Comparison of ENCODE assay signal across 8 mouse cellular contexts in the genomic region with DNA sequence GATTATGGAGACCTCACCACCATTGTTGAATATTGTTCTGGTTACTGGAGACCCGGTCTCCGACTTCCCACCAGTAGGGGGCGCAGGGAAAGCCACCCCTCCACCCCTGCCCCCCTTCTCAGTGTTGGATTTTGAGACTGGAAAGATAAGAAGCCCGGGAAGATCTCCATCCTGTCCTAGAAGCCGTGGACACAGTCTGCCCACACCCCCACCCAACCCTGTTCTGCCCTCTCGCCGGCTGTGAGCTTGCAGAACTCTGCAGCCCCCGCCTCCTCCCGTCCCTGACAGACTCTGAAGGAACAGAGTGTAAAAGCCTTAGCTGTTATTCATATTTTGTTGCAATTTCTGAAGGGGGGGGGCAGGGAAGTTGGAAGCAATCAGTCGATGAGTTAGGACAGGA. TPM values are rescaled to one million over a fixed set of nuclear protein-coding genes. Genes with fewer than 3 reads are reported as not detected.
DNase-seq lines count a peak whose midpoint lies in the region; ATAC-seq and TF ChIP-seq lines count a peak whose summit lies in the region.

No protein-coding gene starts in this region.

- H3K4me1 ChIP-seq in forebrain, embryonic 12.5 days, result peaks cover 56% of the 10 kb centered on the region
- H3K4me1 ChIP-seq in hindbrain, embryonic 14.5 days (replicated peaks; ENCODE audit: control insufficient read depth, insufficient read depth, low read length), result peaks cover 34% of the 10 kb centered on the region
- H3K4me1 ChIP-seq in liver, embryonic 11.5 days (replicated peaks; ENCODE audit: control insufficient read depth, insufficient read depth, low read length), result peaks cover 44% of the 10 kb centered on the region
- H3K4me1 ChIP-seq in midbrain, postnatal 0 days (ENCODE audit: insufficient read depth, low read length), result peaks cover 11% of the 10 kb centered on the region; the same call in 1 of the 2 replicates

- no peak overlapping the region for H3K4me3 ChIP-seq in forebrain, embryonic 12.5 days (replicated peaks)
- H3K4me3 ChIP-seq in hindbrain, embryonic 14.5 days (replicated peaks; ENCODE audit: low read length), result no peak overlapping the region
- 0 out of 2 replicates have a peak overlapping the region, but pooled peaks have one; percentile 3 for H3K4me3 ChIP-seq in liver, embryonic 11.5 days (ENCODE audit: low read depth, low read length)
- no peak overlapping the region for H3K4me3 ChIP-seq in midbrain, postnatal 0 days (ENCODE audit: low read depth, low read length)

- peak overlapping the region; percentile 80 for H3K27ac ChIP-seq in forebrain, embryonic 12.5 days
- H3K27ac ChIP-seq in hindbrain, embryonic 14.5 days, result peak overlapping the region; percentile 68
- H3K27ac ChIP-seq in liver, embryonic 11.5 days (ENCODE audit: low read depth, low read length), result peak overlapping the region; percentile 73
- no peak overlapping the region for H3K27ac ChIP-seq in midbrain, postnatal 0 days (ENCODE audit: low read depth, low read length)

- peak; percentile 60 for DNase-seq in cerebellum, adult 9-11 months
- no peak for DNase-seq in cerebellum, adult 9-10 months
- peak; percentile 70 for DNase-seq in hindbrain, embryonic 14.5 days (ENCODE audit: low spot score)
- peak; percentile 79 for DNase-seq in liver, embryonic 11.5 days (ENCODE audit: low spot score)
- DNase-seq in midbrain, postnatal 0 days (ENCODE audit: low spot score), result peak; percentile 71
- peak; percentile 93 for DNase-seq in testis, postnatal 14 days (ENCODE audit: low spot score)

- peak; percentile 77 for TF ChIP-seq CTCF in midbrain, postnatal 0 days (IDR thresholded peaks at IDR 0.05)

- H3K36me3 ChIP-seq in forebrain, embryonic 12.5 days (replicated peaks), result 0 out of 2 replicates have a peak, but pooled peaks cover 5% of the 10 kb centered on the region
- H3K36me3 ChIP-seq in hindbrain, embryonic 14.5 days (replicated peaks; ENCODE audit: control insufficient read depth, insufficient read depth), result peaks cover 4% of the 10 kb centered on the region; the same call in 1 of the 2 replicates
- H3K36me3 ChIP-seq in liver, embryonic 11.5 days (ENCODE audit: control insufficient read depth, insufficient read depth, low read length), result peaks cover 5% of the 10 kb centered on the region; the same call in 1 of the 2 replicates
- no peaks in the 10 kb centered on the region for H3K36me3 ChIP-seq in midbrain, postnatal 0 days (ENCODE audit: insufficient read depth, low read length)

- no peaks in the 10 kb centered on the region for H3K27me3 ChIP-seq in forebrain, embryonic 12.5 days
- no peaks in the 10 kb centered on the region for H3K27me3 ChIP-seq in hindbrain, embryonic 14.5 days (ENCODE audit: control insufficient read depth, insufficient read depth, low read length)
- H3K27me3 ChIP-seq in liver, embryonic 11.5 days (replicated peaks; ENCODE audit: control insufficient read depth, insufficient read depth, low read length), result 0 out of 2 replicates have a peak, but pooled peaks cover 2% of the 10 kb centered on the region
- no peaks in the 10 kb centered on the region for H3K27me3 ChIP-seq in midbrain, postnatal 0 days (ENCODE audit: insufficient read depth, low read length)

- 3% methylated on average over 10 of the region's 10 CpGs for WGBS in forebrain, embryonic 12.5 days
- WGBS in hindbrain, embryonic 14.5 days, result 4% methylated on average over 10 of the region's 10 CpGs
- 7% methylated on average over 10 of the region's 10 CpGs for WGBS in liver, embryonic 11.5 days
- WGBS in midbrain, postnatal 0 days, result 9% methylated on average over 10 of the region's 10 CpGs

- peak; percentile 16 for ATAC-seq in activated CD4-positive, CD25-positive, alpha-beta regulatory T cell, adult 4 months
- peak; percentile 66 for ATAC-seq in forebrain, embryonic 12.5 days (ENCODE audit: low FRiP score)
- 0 out of 2 replicates have a peak, but pooled peaks have one; percentile 9 for ATAC-seq in hindbrain, embryonic 14.5 days (ENCODE audit: low FRiP score)
- peak; percentile 38 for ATAC-seq in liver, embryonic 11.5 days (replicated peaks; ENCODE audit: low FRiP score)
- ATAC-seq in midbrain, postnatal 0 days (ENCODE audit: low FRiP score), result no peak

- peak overlapping the region; percentile 40 for H3K4me2 ChIP-seq in forebrain, embryonic 12.5 days
- H3K4me2 ChIP-seq in hindbrain, embryonic 14.5 days (replicated peaks), result peak overlapping the region; percentile 20
- H3K4me2 ChIP-seq in liver, embryonic 11.5 days, result peak overlapping the region; percentile 38
- H3K4me2 ChIP-seq in midbrain, postnatal 0 days (ENCODE audit: low read depth, low read length, poor library complexity, severe bottlenecking), result peak overlapping the region; percentile 28; the same call in 1 of the 2 replicates

- H3K9ac ChIP-seq in forebrain, embryonic 12.5 days, result peak overlapping the region; percentile 44; the same call in 1 of the 2 replicates
- peak overlapping the region; percentile 22; the same call in 1 of the 2 replicates for H3K9ac ChIP-seq in hindbrain, embryonic 14.5 days
- 0 out of 2 replicates have a peak overlapping the region, but pooled peaks have one; percentile 5 for H3K9ac ChIP-seq in liver, embryonic 11.5 days (ENCODE audit: low read depth, low read length)
- no peak overlapping the region for H3K9ac ChIP-seq in midbrain, postnatal 0 days (replicated peaks; ENCODE audit: low read length, poor library complexity, severe bottlenecking)

- H3K9me3 ChIP-seq in forebrain, embryonic 12.5 days, result no peaks in the 10 kb centered on the region
- H3K9me3 ChIP-seq in hindbrain, embryonic 14.5 days (ENCODE audit: control insufficient read depth, low read length), result no peaks in the 10 kb centered on the region
- H3K9me3 ChIP-seq in liver, embryonic 11.5 days (ENCODE audit: control insufficient read depth, low read length), result no peaks in the 10 kb centered on the region
- H3K9me3 ChIP-seq in midbrain, postnatal 0 days (ENCODE audit: low read length), result no peaks in the 10 kb centered on the region

RNA-seq across cellular contexts. Expression of a gene that starts 26.8 kb away (rescaled TPM):
- polyA plus RNA-seq in activated CD4-positive, CD25-positive, alpha-beta regulatory T cell, adult 4 months (2017; shearing (Covaris generic)), result 10 to 100 TPM in 1 of 2 experiments, 1 to 10 TPM in 1; 9.0 to 13.7 TPM
- 14.0 and 16.4 TPM in 2 replicates for polyA plus RNA-seq in forebrain, embryonic 12.5 days (2016; fragmentation: Nextera tagmentation; extraction: Ambion mirVana)
- 18.4 and 18.7 TPM in 2 replicates for polyA plus RNA-seq in hindbrain, embryonic 14.5 days (2014; fragmentation: Nextera tagmentation; extraction: Ambion mirVana)
- polyA plus RNA-seq in liver, embryonic 11.5 days (2014; fragmentation: Nextera tagmentation; extraction: Ambion mirVana), result 18.6 and 20.1 TPM in 2 replicates
- total RNA-seq in midbrain, postnatal 0 days (2014; rRNA removed), result 14.3 and 20.4 TPM in 2 replicates
- 8.2 and 8.7 TPM in 2 replicates for polyA plus RNA-seq in midbrain, postnatal 0 days (2015; fragmentation: Nextera tagmentation; extraction: Ambion mirVana)

RNA-seq across cellular contexts. Expression of a gene that starts 28.4 kb away (rescaled TPM):
- polyA plus RNA-seq in activated CD4-positive, CD25-positive, alpha-beta regulatory T cell, adult 4 months (2017; shearing (Covaris generic)), result under 1 TPM in 1 of 2 experiments, not detected in 1; 0.41 TPM
- polyA plus RNA-seq in forebrain, embryonic 12.5 days (2016; fragmentation: Nextera tagmentation; extraction: Ambion mirVana), result 0.24 and 0.47 TPM in 2 replicates
- 0.60 and 1.4 TPM in 2 replicates for polyA plus RNA-seq in hindbrain, embryonic 14.5 days (2014; fragmentation: Nextera tagmentation; extraction: Ambion mirVana)
- polyA plus RNA-seq in liver, embryonic 11.5 days (2014; fragmentation: Nextera tagmentation; extraction: Ambion mirVana), result 0.21 and 0.22 TPM in 2 replicates
- total RNA-seq in midbrain, postnatal 0 days (2014; rRNA removed), result 3.0 and 5.1 TPM in 2 replicates
- polyA plus RNA-seq in midbrain, postnatal 0 days (2015; fragmentation: Nextera tagmentation; extraction: Ambion mirVana), result 4.5 and 5.1 TPM in 2 replicates

RNA-seq across cellular contexts. Expression of a gene that starts 46.8 kb away (rescaled TPM):
- 10 to 100 TPM; 10.1 to 17.7 TPM for polyA plus RNA-seq in activated CD4-positive, CD25-positive, alpha-beta regulatory T cell, adult 4 months (2017; shearing (Covaris generic))
- 38.0 and 43.1 TPM in 2 replicates for polyA plus RNA-seq in forebrain, embryonic 12.5 days (2016; fragmentation: Nextera tagmentation; extraction: Ambion mirVana)
- 4.3 and 5.2 TPM in 2 replicates for polyA plus RNA-seq in hindbrain, embryonic 14.5 days (2014; fragmentation: Nextera tagmentation; extraction: Ambion mirVana)
- polyA plus RNA-seq in liver, embryonic 11.5 days (2014; fragmentation: Nextera tagmentation; extraction: Ambion mirVana), result 96.3 and 114 TPM in 2 replicates
- total RNA-seq in midbrain, postnatal 0 days (2014; rRNA removed), result 0.19 and 0.44 TPM in 2 replicates
- 0.52 and 0.65 TPM in 2 replicates for polyA plus RNA-seq in midbrain, postnatal 0 days (2015; fragmentation: Nextera tagmentation; extraction: Ambion mirVana)
